Mouse (Mus musculus) kidney, embryonic 16.5 days (tissue): ENCODE measurements around the gene Pkhd1. TPM values are rescaled to one million over a fixed set of nuclear protein-coding genes. Genes with fewer than 3 reads are reported as not detected.

Experiments
- ATAC-seq: fragments of 200-750 bp; cut with Nextera tagmentation; 2 replicates; pipeline ENCODE4 v1.8.0; 2017; ENCODE audit warnings: moderate TSS enrichment; ENCODE audit not compliant: low FRiP score, low TSS enrichment
- H3K27ac ChIP-seq: fragments of 300-500 bp; sonication (generic); 2 replicates; pipeline ENCODE4 v1.5.1; 2014; ENCODE audit warnings: low read length
- H3K27me3 ChIP-seq: fragments of 300-500 bp; sonication (generic); 2 replicates; pipeline ENCODE4 v1.6.1; 2014; ENCODE audit warnings: low read length, control low read depth, mixed read lengths; ENCODE audit not compliant: insufficient read depth
- H3K36me3 ChIP-seq: fragments of 300-500 bp; sonication (generic); 2 replicates; pipeline ENCODE4 v1.6.1; 2014; ENCODE audit warnings: low read length, control low read depth, mixed read lengths; ENCODE audit not compliant: insufficient read depth
- H3K4me1 ChIP-seq: fragments of 300-500 bp; sonication (generic); 2 replicates; pipeline ENCODE4 v1.6.1; 2014; ENCODE audit warnings: low read length, control low read depth, mixed read lengths; ENCODE audit not compliant: insufficient read depth
- H3K4me2 ChIP-seq: fragments of 300-500 bp; sonication (generic); replicated peaks from 2 replicates; pipeline ENCODE4 v1.6.1; 2014; ENCODE audit warnings: low read depth, low read length
- H3K4me3 ChIP-seq: fragments of 300-500 bp; sonication (generic); 2 replicates; pipeline ENCODE4 v1.5.1; 2014; ENCODE audit warnings: mild to moderate bottlenecking, low read length
- H3K9ac ChIP-seq: fragments of 300-500 bp; sonication (generic); replicated peaks from 2 replicates; pipeline ENCODE4 v1.6.1; 2014; ENCODE audit warnings: low read length
- H3K9me3 ChIP-seq: fragments of 300-500 bp; sonication (generic); 2 replicates; pipeline ENCODE4 v1.6.1; 2016; ENCODE audit warnings: low read length, control low read depth
- WGBS: fragments of 180-500 bp; shearing (Covaris S2); extraction: QIAGEN DNeasy Blood & Tissue Kit; methylation state at CpG from one replicate; pipeline ENCODE4 v1.1.7; 2014; 5-methylcytosine and 5-hydroxymethylcytosine counted together
- polyA plus RNA-seq: library from polyadenylated mRNA; unstranded; fragments of >200 nt; fragmentation: Nextera tagmentation; extraction: Ambion mirVana; gene quantifications from 2 replicates; pipeline ENCODE4 v1.2.1, GENCODE M21; 2015

Pkhd1 gene
- polyA plus RNA-seq, 1 experiment from 2014 or later = 4.7 TPM

GRCm38 (mm10) chr1:20544526-20544925, 73.3 kb downstream of the Pkhd1 start:
- no peak overlapping the region for H3K9ac ChIP-seq
- no peak for ATAC-seq
- H3K4me2 ChIP-seq = no peak overlapping the region
- no peaks in the 10 kb centered on the region for H3K4me1 ChIP-seq
- no peaks in the 10 kb centered on the region for H3K9me3 ChIP-seq
- no peak overlapping the region for H3K27ac ChIP-seq
- no peak overlapping the region for H3K4me3 ChIP-seq
- no peaks in the 10 kb centered on the region for H3K36me3 ChIP-seq
- no peaks in the 10 kb centered on the region for H3K27me3 ChIP-seq
- 67% methylated on average over 4 of the region's 4 CpGs for WGBS

DNA sequence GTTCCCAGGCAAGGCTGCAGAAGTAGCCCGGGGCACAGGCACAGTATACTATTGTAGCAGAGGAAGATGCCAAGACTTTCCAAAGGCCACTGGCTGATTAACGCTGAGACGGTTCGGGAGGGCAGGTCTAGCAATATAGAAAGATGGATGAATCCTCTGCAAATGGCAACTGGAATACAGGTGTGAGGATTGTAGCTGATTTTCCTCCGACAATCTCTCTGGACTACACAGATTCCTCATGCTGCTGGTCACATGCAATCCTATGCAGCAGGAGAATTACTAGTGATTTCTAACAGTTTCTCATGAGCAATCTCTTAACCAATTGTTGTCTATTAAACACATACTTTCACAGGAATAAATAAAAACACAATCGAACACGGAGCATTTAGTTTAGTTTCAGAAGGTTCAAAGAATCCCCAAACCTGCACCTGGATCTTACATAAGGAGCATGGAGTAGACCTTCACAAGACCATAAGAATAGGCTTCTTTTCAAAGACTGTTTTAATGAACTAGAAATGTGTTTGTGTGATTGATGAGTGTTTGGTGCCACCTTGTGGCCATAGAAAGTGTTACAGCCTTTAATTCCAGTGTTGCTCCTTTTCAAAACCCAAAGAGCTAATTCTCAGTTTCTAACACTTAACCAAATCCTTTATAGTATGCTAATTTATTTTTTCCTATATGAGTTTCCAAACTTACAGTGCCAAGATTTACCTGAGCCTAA, 104.3 kb downstream of the Pkhd1 start:
- Histone ChIP-seq H3K27me3 (no peaks in the 10 kb centered on the region), H3K4me3 (no peak overlapping the region), H3K9me3 (peaks cover 2% of the 10 kb centered on the region; the same call in 1 of the 2 replicates), H3K4me1 (no peaks in the 10 kb centered on the region), H3K4me2 (no peak overlapping the region), H3K9ac (no peak overlapping the region), H3K36me3 (no peaks in the 10 kb centered on the region), H3K27ac (no peak overlapping the region)
- WGBS = 65% methylated on average over 7 of the region's 7 CpGs
- no peak for ATAC-seq

DNA sequence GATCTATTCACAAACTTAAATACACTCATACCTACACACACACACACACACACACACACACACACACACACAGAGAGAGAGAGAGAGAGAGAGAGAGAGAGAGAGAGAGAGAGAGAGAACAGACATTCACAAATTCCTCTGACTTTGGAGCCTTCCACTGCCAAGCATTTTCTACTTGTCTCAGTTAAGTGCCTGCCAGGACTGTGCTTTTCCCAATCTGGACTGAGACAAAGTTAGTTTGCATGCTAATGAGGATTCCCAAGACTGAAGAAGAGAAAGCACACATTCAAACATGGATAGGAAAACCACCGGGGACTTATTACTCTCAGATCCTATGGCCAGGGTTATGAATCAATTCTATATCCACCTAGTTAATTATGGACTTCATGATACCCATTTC, 118.9 kb downstream of the Pkhd1 start:
- no peaks in the 10 kb centered on the region for H3K4me1 ChIP-seq
- no peak overlapping the region for H3K4me3 ChIP-seq
- H3K9ac ChIP-seq = no peak overlapping the region
- WGBS = 88% methylated on average over 1 of the region's 1 CpGs
- H3K36me3 ChIP-seq = 0 out of 2 replicates have a peak, but pooled peaks cover 2% of the 10 kb centered on the region
- no peaks in the 10 kb centered on the region for H3K27me3 ChIP-seq
- H3K27ac ChIP-seq = no peak overlapping the region
- no peak for ATAC-seq
- H3K4me2 ChIP-seq = no peak overlapping the region
- no peaks in the 10 kb centered on the region for H3K9me3 ChIP-seq

GRCm38 (mm10) chr1:20486087-20486486, 131.8 kb downstream of the Pkhd1 start:
- Histone ChIP-seq H3K9me3 (no peaks in the 10 kb centered on the region), H3K9ac (no peak overlapping the region), H3K36me3 (no peaks in the 10 kb centered on the region), H3K27me3 (no peaks in the 10 kb centered on the region), H3K4me1 (no peaks in the 10 kb centered on the region), H3K4me3 (no peak overlapping the region), H3K27ac (no peak overlapping the region), H3K4me2 (no peak overlapping the region)
- no peak for ATAC-seq
- 93% methylated on average over 7 of the region's 10 CpGs for WGBS

DNA sequence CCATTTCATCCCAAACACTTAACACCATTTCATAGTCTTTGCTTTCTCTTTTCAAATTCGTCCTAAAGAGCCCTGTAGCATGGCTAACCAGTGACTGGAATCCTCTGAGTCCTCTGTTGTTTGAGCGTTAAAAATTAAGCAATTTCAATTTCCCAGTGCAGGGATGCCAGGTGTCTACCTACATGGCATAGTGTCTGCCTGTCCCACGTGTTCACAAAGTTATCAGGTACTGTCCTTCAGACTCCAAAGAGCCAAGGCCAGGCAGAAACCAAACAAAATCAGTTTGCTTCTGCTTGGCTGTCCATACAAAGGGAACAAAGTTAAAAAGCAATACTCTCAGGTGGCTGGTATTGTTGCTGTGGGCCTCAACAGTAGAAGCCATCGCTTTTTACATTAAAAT, 136.0 kb downstream of the Pkhd1 start:
- Histone ChIP-seq H3K4me2 (no peak overlapping the region), H3K27ac (no peak overlapping the region), H3K9ac (no peak overlapping the region), H3K9me3 (no peaks in the 10 kb centered on the region), H3K4me3 (no peak overlapping the region), H3K36me3 (no peaks in the 10 kb centered on the region), H3K4me1 (no peaks in the 10 kb centered on the region), H3K27me3 (no peaks in the 10 kb centered on the region; the same call in 1 of the 2 replicates)
- WGBS = 75% methylated on average over 4 of the region's 4 CpGs
- no peak for ATAC-seq

- Histone ChIP-seq H3K36me3 (no peaks in the 10 kb centered on the region), H3K9me3 (no peaks in the 10 kb centered on the region), H3K9ac (no peak overlapping the region), H3K4me3 (no peak overlapping the region), H3K4me2 (no peak overlapping the region), H3K4me1 (no peaks in the 10 kb centered on the region), H3K27me3 (no peaks in the 10 kb centered on the region; the same call in 1 of the 2 replicates), H3K27ac (no peak overlapping the region)
- no peak for ATAC-seq
- WGBS = 70% methylated on average over 3 of the region's 3 CpGs
These were observed 139.2 kb downstream of the Pkhd1 start for GRCm38 (mm10) chr1:20478695-20479094.

DNA sequence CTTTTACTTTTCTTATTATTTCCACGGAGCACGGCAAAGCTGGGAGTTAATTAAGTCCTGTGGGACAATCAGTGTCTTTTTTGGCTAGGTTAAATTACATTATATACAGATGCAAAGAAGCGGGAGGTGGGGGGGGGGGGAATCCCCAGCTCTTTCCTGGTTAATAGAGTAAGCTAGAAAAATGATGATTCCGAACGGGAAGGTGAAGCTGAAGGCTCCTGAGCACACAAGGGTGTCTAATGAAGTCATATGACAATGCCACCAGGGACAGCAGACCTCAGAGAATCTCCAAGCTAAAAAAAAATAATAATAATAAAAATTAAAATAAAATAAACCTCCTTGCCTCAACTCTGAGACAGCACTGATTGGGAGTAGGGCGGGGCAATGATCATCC, 139.6 kb downstream of the Pkhd1 start:
- Histone ChIP-seq H3K27me3 (no peaks in the 10 kb centered on the region; the same call in 1 of the 2 replicates), H3K4me1 (no peaks in the 10 kb centered on the region), H3K9ac (no peak overlapping the region), H3K27ac (no peak overlapping the region), H3K9me3 (no peaks in the 10 kb centered on the region), H3K4me3 (peak overlapping the region; percentile 33), H3K4me2 (peak overlapping the region; percentile 53), H3K36me3 (no peaks in the 10 kb centered on the region)
- WGBS = 33% methylated on average over 6 of the region's 6 CpGs
- ATAC-seq = 0 out of 2 replicates have a peak, but pooled peaks have one; percentile 8

- Histone ChIP-seq H3K4me1 (no peaks in the 10 kb centered on the region), H3K4me3 (peak overlapping the region; percentile 33), H3K36me3 (no peaks in the 10 kb centered on the region), H3K9me3 (no peaks in the 10 kb centered on the region), H3K9ac (no peak overlapping the region), H3K27ac (no peak overlapping the region), H3K27me3 (no peaks in the 10 kb centered on the region; the same call in 1 of the 2 replicates), H3K4me2 (peak overlapping the region; percentile 53)
- peak; percentile 97 for ATAC-seq
- 5% methylated on average over 25 of the region's 25 CpGs for WGBS
These were observed 140.2 kb downstream of the Pkhd1 start for GRCm38 (mm10) chr1:20477561-20478265.

- Histone ChIP-seq H3K36me3 (no peaks in the 10 kb centered on the region), H3K27ac (no peak overlapping the region), H3K9me3 (no peaks in the 10 kb centered on the region), H3K9ac (no peak overlapping the region), H3K4me2 (no peak overlapping the region), H3K27me3 (no peaks in the 10 kb centered on the region), H3K4me1 (no peaks in the 10 kb centered on the region), H3K4me3 (no peak overlapping the region)
- ATAC-seq = no peak
- WGBS = 71% methylated on average over 11 of the region's 11 CpGs
These were observed 147.1 kb downstream of the Pkhd1 start for GRCm38 (mm10) chr1:20470770-20471169.

DNA sequence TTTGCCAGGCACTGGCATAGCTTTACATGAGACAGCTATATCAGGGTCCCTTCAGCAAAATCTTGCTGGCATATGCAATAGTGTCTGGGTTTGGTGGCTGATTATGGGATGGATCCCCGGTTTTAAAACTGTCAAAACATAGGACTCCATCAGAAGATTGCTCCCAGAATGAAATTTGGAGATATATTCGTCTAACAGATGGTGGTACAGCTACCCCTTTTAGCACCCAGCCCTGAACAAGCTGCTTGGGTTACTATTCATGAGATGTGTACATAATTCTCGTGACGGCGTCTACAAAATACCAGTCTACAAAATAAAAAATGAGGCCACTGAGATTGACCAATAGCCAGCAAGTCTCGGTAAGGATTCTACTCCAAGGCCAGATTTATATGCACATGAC, 147.5 kb downstream of the Pkhd1 start:
- Histone ChIP-seq H3K4me3 (no peak overlapping the region), H3K27me3 (no peaks in the 10 kb centered on the region), H3K9me3 (no peaks in the 10 kb centered on the region), H3K9ac (no peak overlapping the region), H3K4me1 (no peaks in the 10 kb centered on the region), H3K36me3 (no peaks in the 10 kb centered on the region), H3K4me2 (no peak overlapping the region), H3K27ac (no peak overlapping the region)
- no peak for ATAC-seq
- 84% methylated on average over 6 of the region's 6 CpGs for WGBS
